Mouse (Mus musculus): Measurements from ENCODE around the gene Dnah8. TPM values are rescaled to one million over a fixed set of nuclear protein-coding genes. Genes with fewer than 3 reads are reported as not detected.

The Dnah8 gene
- polyA plus RNA-seq, 1 experiment from 2014 or later = 5.0 TPM

DNA sequence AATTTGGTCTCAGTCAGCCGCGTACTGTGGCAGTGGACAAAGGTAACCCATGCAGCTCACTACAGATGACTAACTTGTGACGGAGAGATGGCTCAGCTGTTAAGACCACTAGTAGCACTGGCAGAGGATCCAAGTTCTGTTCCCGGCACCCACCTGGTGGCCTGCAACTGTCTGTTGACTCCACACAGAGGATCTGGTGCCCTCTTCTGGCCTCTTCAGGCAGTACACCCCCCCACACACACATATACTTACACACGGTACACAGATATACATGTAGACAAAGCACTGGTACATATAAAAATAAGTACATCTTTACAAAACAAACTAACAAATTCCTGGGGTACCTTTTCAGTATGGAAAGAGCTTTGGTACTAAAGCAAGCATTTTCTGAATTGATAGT is 132.6 kb downstream of the Dnah8 start:
- no peak overlapping the region for H3K4me2 ChIP-seq (replicated peaks)
- 93% methylated on average over 5 of the region's 5 CpGs for WGBS

DNA sequence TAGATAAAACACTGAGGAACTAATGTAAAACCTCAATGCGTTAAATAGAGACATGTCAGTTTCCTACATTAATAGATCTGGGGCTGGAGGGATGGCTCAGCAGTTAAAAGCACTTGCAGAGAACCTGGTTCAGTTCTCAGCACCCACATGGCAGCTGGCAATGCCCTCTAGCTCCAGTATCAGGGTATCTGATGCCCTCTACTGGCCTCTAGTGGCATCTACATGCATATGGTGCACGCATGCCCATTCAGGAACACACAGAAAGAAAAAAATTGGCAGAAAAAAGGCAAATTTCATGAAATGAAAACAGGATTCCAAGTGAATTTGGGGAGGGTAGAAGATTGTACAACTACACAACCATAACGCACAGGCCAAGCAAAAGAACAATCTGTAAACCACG is 136.2 kb downstream of the Dnah8 start:
- Histone ChIP-seq H3K4me1 (no peaks in the 10 kb centered on the region), H3K27ac (replicated peaks) (no peak overlapping the region), H3K27me3 (no peaks in the 10 kb centered on the region), H3K9ac (no peak overlapping the region), H3K4me3 (replicated peaks) (no peak overlapping the region), H3K4me2 (replicated peaks) (no peak overlapping the region), H3K9me3 (replicated peaks) (no peaks in the 10 kb centered on the region), H3K36me3 (no peaks in the 10 kb centered on the region)
- no peak for ATAC-seq (ENCODE audit: insufficient number of reproducible peaks, low FRiP score, low TSS enrichment, low read depth)
- WGBS = 93% methylated on average over 4 of the region's 4 CpGs

More for the DNA sequence above, 132.6 kb downstream of the Dnah8 start:
- Histone ChIP-seq H3K27me3 (no peaks in the 10 kb centered on the region), H3K9ac (no peak overlapping the region), H3K9me3 (replicated peaks) (no peaks in the 10 kb centered on the region), H3K27ac (replicated peaks) (no peak overlapping the region), H3K36me3 (no peaks in the 10 kb centered on the region), H3K4me3 (replicated peaks) (no peak overlapping the region), H3K4me1 (no peaks in the 10 kb centered on the region)
- no peak for ATAC-seq (ENCODE audit: insufficient number of reproducible peaks, low FRiP score, low TSS enrichment, low read depth)

DNA sequence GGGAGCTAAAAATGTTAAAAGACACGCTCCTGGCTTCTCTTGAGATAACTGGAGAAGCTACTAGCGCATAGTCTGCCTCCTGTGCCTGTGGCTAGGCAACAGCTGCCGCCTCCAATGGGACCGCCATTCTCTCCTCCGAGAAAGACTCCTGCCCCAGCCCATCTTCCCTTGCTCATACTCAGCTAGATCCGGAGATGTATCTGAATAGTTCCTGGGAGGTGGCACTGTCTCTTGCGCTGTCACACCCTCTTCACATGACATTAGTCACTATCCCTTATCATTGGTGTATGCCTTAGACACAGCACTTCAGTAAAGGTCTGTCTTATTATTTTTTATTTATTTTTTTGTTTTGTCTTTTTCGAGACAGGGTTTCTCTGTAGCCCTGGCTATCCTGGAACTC is 140.1 kb downstream of the Dnah8 start:
- no peaks in the 10 kb centered on the region for H3K27me3 ChIP-seq
- H3K4me3 ChIP-seq (replicated peaks) = no peak overlapping the region
- no peaks in the 10 kb centered on the region for H3K36me3 ChIP-seq
- H3K9me3 ChIP-seq (replicated peaks) = no peaks in the 10 kb centered on the region
- WGBS = 90% methylated on average over 8 of the region's 8 CpGs
- no peaks in the 10 kb centered on the region for H3K4me1 ChIP-seq
- no peak overlapping the region for H3K27ac ChIP-seq (replicated peaks)
- H3K9ac ChIP-seq = no peak overlapping the region
- no peak for ATAC-seq (ENCODE audit: insufficient number of reproducible peaks, low FRiP score, low TSS enrichment, low read depth)
- no peak overlapping the region for H3K4me2 ChIP-seq (replicated peaks)

DNA sequence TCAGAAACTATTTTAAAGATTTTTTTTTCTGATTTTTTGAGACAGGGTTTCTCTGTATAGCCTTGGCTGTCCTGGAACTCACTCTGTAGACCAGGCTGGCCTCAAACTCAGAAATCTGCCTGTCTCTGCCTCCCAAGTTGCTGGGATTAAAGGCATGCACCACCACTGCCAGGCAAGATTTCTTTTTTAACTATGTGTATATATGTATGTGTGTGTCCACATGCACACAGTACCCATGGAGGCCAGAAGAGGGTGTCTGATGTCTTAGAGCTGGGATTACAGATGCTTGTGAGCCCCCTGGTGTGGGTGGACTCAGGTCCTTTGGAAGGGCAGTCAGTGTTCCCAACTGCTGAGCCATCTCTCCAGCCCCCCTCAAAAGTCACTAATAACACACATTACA is 150.3 kb downstream of the Dnah8 start:
- H3K27ac ChIP-seq (replicated peaks) = no peak overlapping the region
- H3K4me2 ChIP-seq (replicated peaks) = no peak overlapping the region
- H3K4me3 ChIP-seq (replicated peaks) = no peak overlapping the region
- H3K27me3 ChIP-seq = no peaks in the 10 kb centered on the region
- no peak overlapping the region for H3K9ac ChIP-seq
- no peaks in the 10 kb centered on the region for H3K36me3 ChIP-seq
- no peaks in the 10 kb centered on the region for H3K9me3 ChIP-seq (replicated peaks)
- H3K4me1 ChIP-seq = no peaks in the 10 kb centered on the region
- no peak for ATAC-seq (ENCODE audit: insufficient number of reproducible peaks, low FRiP score, low TSS enrichment, low read depth)

DNA sequence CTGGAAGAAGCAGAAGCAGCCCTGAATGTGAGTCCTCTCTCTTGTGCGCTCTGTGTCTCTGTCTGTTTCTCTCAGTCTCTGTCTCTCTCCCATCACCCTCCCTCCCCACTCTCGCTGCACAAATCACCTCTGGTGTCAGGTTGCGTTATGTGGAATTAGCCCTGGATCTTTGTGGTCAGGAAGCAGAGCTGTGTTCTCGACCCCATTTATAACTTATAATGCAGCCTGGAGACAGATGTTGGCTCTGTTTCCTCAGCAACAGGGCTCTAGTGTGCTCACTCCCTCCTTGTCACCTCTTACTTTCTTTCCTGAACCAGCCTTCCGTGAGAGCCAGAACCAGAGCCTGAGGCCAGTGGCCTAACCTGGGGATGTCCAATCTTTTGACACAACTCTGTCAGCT is 150.9 kb downstream of the Dnah8 start:
- H3K4me2 ChIP-seq (replicated peaks) = no peak overlapping the region
- H3K36me3 ChIP-seq = no peaks in the 10 kb centered on the region
- H3K4me3 ChIP-seq (replicated peaks) = no peak overlapping the region
- H3K27me3 ChIP-seq = no peaks in the 10 kb centered on the region
- H3K4me1 ChIP-seq = no peaks in the 10 kb centered on the region
- 25% methylated on average over 5 of the region's 5 CpGs for WGBS
- no peak for ATAC-seq (ENCODE audit: insufficient number of reproducible peaks, low FRiP score, low TSS enrichment, low read depth)
- no peak overlapping the region for H3K9ac ChIP-seq
- no peak overlapping the region for H3K27ac ChIP-seq (replicated peaks)
- no peaks in the 10 kb centered on the region for H3K9me3 ChIP-seq (replicated peaks)

DNA sequence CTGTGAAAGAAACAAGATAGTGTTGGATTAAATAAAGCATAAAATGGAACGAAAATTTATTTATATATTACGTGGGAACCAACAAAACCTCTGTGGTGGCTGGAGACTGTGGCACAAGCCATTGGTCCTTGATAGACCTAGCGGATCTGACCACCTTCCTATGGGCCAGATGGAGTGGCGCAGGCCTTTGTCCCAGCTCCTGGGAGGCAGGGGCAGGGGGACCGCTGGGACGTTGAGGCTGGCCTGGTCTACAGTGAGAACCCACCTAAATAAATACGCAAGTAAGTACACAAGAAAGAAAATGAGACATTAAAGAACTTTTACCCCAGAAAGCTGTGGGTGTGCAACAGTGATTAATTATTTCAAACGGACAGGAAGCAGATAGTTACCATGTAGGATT is 156.9 kb downstream of the Dnah8 start:
- no peaks in the 10 kb centered on the region for H3K9me3 ChIP-seq (replicated peaks)
- no peak overlapping the region for H3K4me3 ChIP-seq (replicated peaks)
- H3K27me3 ChIP-seq = no peaks in the 10 kb centered on the region
- ATAC-seq (ENCODE audit: insufficient number of reproducible peaks, low FRiP score, low TSS enrichment, low read depth) = no peak
- H3K9ac ChIP-seq = no peak overlapping the region
- 82% methylated on average over 8 of the region's 8 CpGs for WGBS
- no peaks in the 10 kb centered on the region for H3K4me1 ChIP-seq
- no peaks in the 10 kb centered on the region for H3K36me3 ChIP-seq
- H3K27ac ChIP-seq (replicated peaks) = no peak overlapping the region
- H3K4me2 ChIP-seq (replicated peaks) = no peak overlapping the region

DNA sequence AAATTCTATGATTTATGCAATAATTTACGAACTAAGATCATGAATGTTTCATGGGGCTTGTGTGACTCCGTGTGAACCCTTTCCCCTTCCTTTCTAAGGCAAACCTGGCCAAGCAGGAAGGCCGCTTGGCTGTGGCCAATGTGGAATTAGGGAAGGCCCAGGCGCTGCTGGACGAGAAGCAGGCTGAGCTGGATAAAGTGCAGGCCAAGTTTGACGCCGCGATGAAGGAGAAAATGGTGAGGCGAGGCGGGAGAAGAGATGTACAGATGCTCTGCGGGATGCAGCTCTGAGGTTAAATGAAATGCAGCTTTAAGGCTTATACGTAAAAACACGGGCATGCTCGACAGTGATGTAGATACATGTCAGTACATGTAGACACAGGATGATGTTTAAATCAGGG is 158.1 kb downstream of the Dnah8 start:
- no peak for ATAC-seq (ENCODE audit: insufficient number of reproducible peaks, low FRiP score, low TSS enrichment, low read depth)
- H3K9me3 ChIP-seq (replicated peaks) = no peaks in the 10 kb centered on the region
- no peaks in the 10 kb centered on the region for H3K36me3 ChIP-seq
- no peaks in the 10 kb centered on the region for H3K4me1 ChIP-seq
- H3K4me3 ChIP-seq (replicated peaks) = no peak overlapping the region
- no peak overlapping the region for H3K4me2 ChIP-seq (replicated peaks)
- no peak overlapping the region for H3K9ac ChIP-seq
- H3K27ac ChIP-seq (replicated peaks) = no peak overlapping the region
- H3K27me3 ChIP-seq = no peaks in the 10 kb centered on the region
- 73% methylated on average over 14 of the region's 14 CpGs for WGBS

DNA sequence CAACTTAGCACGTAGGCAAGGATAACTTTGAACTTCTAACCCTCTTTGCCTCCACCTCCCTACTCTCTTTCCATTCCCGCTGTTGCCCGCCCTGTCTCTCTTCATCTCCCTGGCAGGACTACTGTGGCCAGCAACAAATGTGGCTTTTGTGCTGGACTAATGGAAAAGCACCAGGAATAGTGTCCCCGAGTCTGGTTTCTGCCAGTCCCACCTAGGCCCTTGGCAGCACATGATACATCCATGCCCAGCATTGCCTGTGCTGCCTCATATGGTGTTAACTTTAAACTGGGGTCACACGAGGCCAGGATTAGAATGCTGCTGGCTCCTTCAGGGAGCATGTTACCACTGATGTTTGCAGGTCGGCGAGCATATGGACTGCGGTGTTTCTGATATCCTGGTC is 164.2 kb downstream of the Dnah8 start:
- Histone ChIP-seq H3K9ac (no peak overlapping the region), H3K4me3 (replicated peaks) (no peak overlapping the region), H3K4me1 (no peaks in the 10 kb centered on the region), H3K9me3 (replicated peaks) (no peaks in the 10 kb centered on the region), H3K4me2 (replicated peaks) (no peak overlapping the region), H3K27ac (replicated peaks) (no peak overlapping the region), H3K36me3 (no peaks in the 10 kb centered on the region), H3K27me3 (no peaks in the 10 kb centered on the region)
- 84% methylated on average over 8 of the region's 8 CpGs for WGBS
- no peak for ATAC-seq (ENCODE audit: insufficient number of reproducible peaks, low FRiP score, low TSS enrichment, low read depth)

GRCm38 (mm10) chr17:30790816-30791215 is 166.7 kb downstream of the Dnah8 start:
- H3K4me1 ChIP-seq = no peaks in the 10 kb centered on the region
- no peaks in the 10 kb centered on the region for H3K27me3 ChIP-seq
- H3K9me3 ChIP-seq (replicated peaks) = no peaks in the 10 kb centered on the region
- H3K4me3 ChIP-seq (replicated peaks) = no peak overlapping the region
- H3K9ac ChIP-seq = no peak overlapping the region
- no peaks in the 10 kb centered on the region for H3K36me3 ChIP-seq
- no peak overlapping the region for H3K27ac ChIP-seq (replicated peaks)
- no peak for ATAC-seq (ENCODE audit: insufficient number of reproducible peaks, low FRiP score, low TSS enrichment, low read depth)
- no peak overlapping the region for H3K4me2 ChIP-seq (replicated peaks)
- 90% methylated on average over 7 of the region's 7 CpGs for WGBS

DNA sequence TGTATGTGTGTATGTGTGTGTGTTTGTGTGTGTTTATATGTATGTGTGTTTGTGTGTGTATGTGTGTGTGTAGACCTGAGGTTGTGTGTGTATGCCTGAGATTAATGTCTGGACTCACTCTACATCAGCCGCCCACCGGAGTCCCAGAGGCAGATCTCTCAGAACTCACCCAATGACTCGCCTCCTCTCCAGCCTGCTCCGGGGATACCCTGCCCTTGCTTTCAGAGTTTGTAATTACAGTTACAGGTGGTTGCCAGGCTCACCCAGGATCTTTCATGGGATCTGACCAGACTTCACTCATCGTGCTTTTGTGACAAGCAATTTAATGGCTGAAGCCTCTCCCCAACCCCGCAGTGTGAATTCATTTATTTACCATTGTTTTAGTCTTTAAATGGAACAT is 168.2 kb downstream of the Dnah8 start:
- no peak overlapping the region for H3K4me3 ChIP-seq (replicated peaks)
- 82% methylated on average over 6 of the region's 6 CpGs for WGBS

GRCm38 (mm10) chr17:30796616-30797015 is 172.5 kb downstream of the Dnah8 start:
- Histone ChIP-seq H3K4me3 (replicated peaks) (no peak overlapping the region), H3K4me1 (no peaks in the 10 kb centered on the region), H3K27me3 (no peaks in the 10 kb centered on the region), H3K9me3 (replicated peaks) (no peaks in the 10 kb centered on the region), H3K36me3 (no peaks in the 10 kb centered on the region), H3K4me2 (replicated peaks) (no peak overlapping the region), H3K9ac (no peak overlapping the region), H3K27ac (replicated peaks) (no peak overlapping the region)
- ATAC-seq (ENCODE audit: insufficient number of reproducible peaks, low FRiP score, low TSS enrichment, low read depth) = no peak
- WGBS = 76% methylated on average over 4 of the region's 4 CpGs

More for the DNA sequence above, 168.2 kb downstream of the Dnah8 start:
- Histone ChIP-seq H3K9ac (no peak overlapping the region), H3K36me3 (no peaks in the 10 kb centered on the region), H3K4me2 (replicated peaks) (no peak overlapping the region), H3K27me3 (no peaks in the 10 kb centered on the region), H3K27ac (replicated peaks) (no peak overlapping the region), H3K9me3 (replicated peaks) (no peaks in the 10 kb centered on the region), H3K4me1 (no peaks in the 10 kb centered on the region)
- no peak for ATAC-seq (ENCODE audit: insufficient number of reproducible peaks, low FRiP score, low TSS enrichment, low read depth)

- no peak for ATAC-seq (ENCODE audit: insufficient number of reproducible peaks, low FRiP score, low TSS enrichment, low read depth)
- Histone ChIP-seq H3K27ac (replicated peaks) (no peak overlapping the region), H3K4me1 (no peaks in the 10 kb centered on the region), H3K27me3 (no peaks in the 10 kb centered on the region), H3K36me3 (no peaks in the 10 kb centered on the region), H3K4me3 (replicated peaks) (no peak overlapping the region), H3K9me3 (replicated peaks) (no peaks in the 10 kb centered on the region), H3K9ac (no peak overlapping the region), H3K4me2 (replicated peaks) (no peak overlapping the region)
- 85% methylated on average over 19 of the region's 19 CpGs for WGBS
Measured at GRCm38 (mm10) chr17:30800261-30800985, 176.3 kb downstream of the Dnah8 start.
